Mouse (Mus musculus): Measurements from ENCODE around the gene Mipol1. TPM values are rescaled to one million over a fixed set of nuclear protein-coding genes. Genes with fewer than 3 reads are reported as not detected.

Gene Mipol1
- polyA plus RNA-seq, 1 experiment from 2014 or later = 5.6 TPM

Other genes with a start within 250 kb of the Mipol1 start
- 0.22 and 0.27 TPM in 2 replicates for gene Slc25a21, start 33.0 kb upstream of the Mipol1 start, polyA plus RNA-seq (2015; fragmentation: Nextera tagmentation; extraction: Ambion mirVana)
- gene Prps1l3, start within 50 bp of the Mipol1 start, polyA plus RNA-seq (2015; fragmentation: Nextera tagmentation; extraction: Ambion mirVana) = 33.1 and 33.4 TPM in 2 replicates

Measured in hindbrain, embryonic 13.5 days (tissue).